Mouse (Mus musculus): Measurements from ENCODE around the gene D630039A03Rik.

- TF ChIP-seq CTCF (IDR thresholded peaks at IDR 0.05; ENCODE audit: low read depth) (no peak), EP300 (IDR thresholded peaks at IDR 0.05; ENCODE audit: low read depth) (no peak)
These were observed 13.5 kb downstream of the D630039A03Rik start for GRCm38 (mm10) chr4:57902619-57903018.

Data from liver, postnatal 0 days (tissue).